Comparison of ENCODE assay signal across 19 mouse cellular contexts in the genomic region with DNA sequence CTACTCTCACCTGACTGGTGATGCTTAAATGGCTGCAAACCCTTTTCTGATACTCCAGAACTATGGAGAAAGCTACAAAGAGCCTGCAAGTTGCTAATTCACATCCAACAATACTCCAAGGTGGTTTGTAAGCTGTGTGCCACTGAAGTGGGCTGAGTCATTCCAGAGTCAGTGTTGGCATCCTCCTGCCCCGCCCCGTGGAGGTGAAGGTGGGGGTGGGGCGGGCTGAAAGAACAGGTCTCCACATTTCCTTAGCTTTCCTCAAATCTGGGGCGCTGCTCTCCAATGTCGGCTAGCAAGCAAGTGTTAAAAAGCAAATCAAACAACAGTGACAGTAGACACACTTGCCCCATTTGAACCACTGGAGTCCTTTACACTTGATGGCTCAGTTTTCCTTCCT.
DNase-seq lines count a peak whose midpoint lies in the region; ATAC-seq and TF ChIP-seq lines count a peak whose summit lies in the region.
"Had no signal": no experiment of that assay in that cellular context is flagged by ENCODE, and none has a peak within 500 bp of the region (broad histone marks: within the 10 kb centered on the region; RNA-seq: fewer than 3 reads in every experiment).

No protein-coding gene starts in this region.

- H3K9ac ChIP-seq in lung, postnatal 0 days (replicated peaks; ENCODE audit: low read depth) = no peak overlapping the region
- H3K9ac ChIP-seq in midbrain, embryonic 16.5 days (ENCODE audit: low read depth, low read length) = no peak overlapping the region
- no peak overlapping the region for H3K9ac ChIP-seq in intestine, embryonic 15.5 days
- H3K9ac ChIP-seq: embryonic facial prominence, embryonic 12.5 days; forebrain, embryonic 13.5 days; forebrain, embryonic 15.5 days; forebrain, postnatal 0 days had no signal

- ATAC-seq in lung, postnatal 0 days = peak; percentile 47
- no peak for ATAC-seq in midbrain, embryonic 16.5 days
- ATAC-seq in intestine, embryonic 15.5 days = no peak
- ATAC-seq: forebrain, embryonic 13.5 days; forebrain, embryonic 15.5 days; forebrain, postnatal 0 days had no signal

- no peak overlapping the region for H3K27ac ChIP-seq in lung, postnatal 0 days (ENCODE audit: low read length)
- peak overlapping the region; percentile 71 for H3K27ac ChIP-seq in midbrain, embryonic 10.5 days (replicated peaks)
- no peak overlapping the region for H3K27ac ChIP-seq in midbrain, embryonic 16.5 days (ENCODE audit: low read length)
- H3K27ac ChIP-seq in intestine, embryonic 15.5 days = no peak overlapping the region
- H3K27ac ChIP-seq: embryonic facial prominence, embryonic 10.5 days; embryonic facial prominence, embryonic 12.5 days; forebrain, embryonic 13.5 days; forebrain, embryonic 15.5 days had no signal

- no peak overlapping the region for H3K4me2 ChIP-seq in lung, postnatal 0 days (replicated peaks; ENCODE audit: low read depth, low read length)
- H3K4me2 ChIP-seq in midbrain, embryonic 16.5 days (ENCODE audit: low read length) = no peak overlapping the region
- H3K4me2 ChIP-seq in intestine, embryonic 15.5 days (replicated peaks) = no peak overlapping the region
- H3K4me2 ChIP-seq: forebrain, embryonic 13.5 days; forebrain, embryonic 15.5 days had no signal

- H3K9me3 ChIP-seq in lung, postnatal 0 days (ENCODE audit: low read length) = no peaks in the 10 kb centered on the region
- H3K9me3 ChIP-seq in midbrain, embryonic 10.5 days (replicated peaks) = no peaks in the 10 kb centered on the region
- H3K9me3 ChIP-seq in midbrain, embryonic 16.5 days (replicated peaks; ENCODE audit: control insufficient read depth, low read length, poor library complexity, severe bottlenecking) = no peaks in the 10 kb centered on the region
- no peaks in the 10 kb centered on the region for H3K9me3 ChIP-seq in intestine, embryonic 15.5 days
- H3K9me3 ChIP-seq: embryonic facial prominence, embryonic 10.5 days; embryonic facial prominence, embryonic 12.5 days; forebrain, embryonic 13.5 days; forebrain, embryonic 15.5 days had no signal

- DNase-seq in lung, postnatal 0 days (ENCODE audit: low spot score) = peak; percentile 53
- no peak for DNase-seq in lung, postnatal 10 days
- DNase-seq in midbrain, embryonic 10.5 days (ENCODE audit: low spot score) = no peak
- peak; percentile 28 for DNase-seq in 3T3-L1 (ENCODE audit: low read depth, low spot score)
- DNase-seq: adrenal gland, adult 2 months; adrenal gland, postnatal 10 days; adrenal gland, postnatal 25 days; cerebellum, adult 11 months; cerebellum, adult 18-20 months; cerebellum, adult 8-10 months; cerebellum, adult 9-11 months; cerebellum, postnatal 14 days; forebrain, postnatal 0 days had no signal

- no peaks in the 10 kb centered on the region for H3K27me3 ChIP-seq in lung, postnatal 0 days (replicated peaks; ENCODE audit: insufficient read depth, low read length)
- H3K27me3 ChIP-seq in midbrain, embryonic 10.5 days (ENCODE audit: low read depth, poor library complexity, severe bottlenecking) = peaks cover 39% of the 10 kb centered on the region
- H3K27me3 ChIP-seq in midbrain, embryonic 16.5 days (ENCODE audit: control insufficient read depth, insufficient read depth, low read depth, low read length) = no peaks in the 10 kb centered on the region
- no peaks in the 10 kb centered on the region for H3K27me3 ChIP-seq in intestine, embryonic 15.5 days (replicated peaks)
- H3K27me3 ChIP-seq: embryonic facial prominence, embryonic 12.5 days; forebrain, embryonic 13.5 days; forebrain, embryonic 15.5 days had no signal

- no peak for TF ChIP-seq CTCF in lung, postnatal 0 days (IDR thresholded peaks at IDR 0.05)

- TF ChIP-seq EP300 in lung, postnatal 0 days (IDR thresholded peaks at IDR 0.05) = peak; percentile 43; the same call in 1 of the 2 replicates

- WGBS in lung, postnatal 0 days = 60% methylated on average over 5 of the region's 5 CpGs
- 70% methylated on average over 5 of the region's 5 CpGs for WGBS in midbrain, embryonic 10.5 days
- WGBS in midbrain, embryonic 16.5 days = 80% methylated on average over 5 of the region's 5 CpGs
- WGBS in intestine, embryonic 15.5 days = 77% methylated on average over 5 of the region's 5 CpGs

- no peaks in the 10 kb centered on the region for H3K36me3 ChIP-seq in lung, postnatal 0 days (ENCODE audit: insufficient read depth, low read length)
- H3K36me3 ChIP-seq in midbrain, embryonic 10.5 days = 0 out of 2 replicates have a peak, but pooled peaks cover 4% of the 10 kb centered on the region
- H3K36me3 ChIP-seq in midbrain, embryonic 16.5 days (ENCODE audit: control insufficient read depth, insufficient read depth, low read length) = no peaks in the 10 kb centered on the region
- H3K36me3 ChIP-seq in intestine, embryonic 15.5 days = no peaks in the 10 kb centered on the region
- H3K36me3 ChIP-seq: embryonic facial prominence, embryonic 10.5 days; embryonic facial prominence, embryonic 12.5 days; forebrain, embryonic 15.5 days had no signal

- peaks cover 9% of the 10 kb centered on the region; the same call in 1 of the 2 replicates for H3K4me1 ChIP-seq in lung, postnatal 0 days (ENCODE audit: insufficient read depth, low read depth, low read length)
- H3K4me1 ChIP-seq in midbrain, embryonic 10.5 days = peaks cover 52% of the 10 kb centered on the region
- H3K4me1 ChIP-seq in midbrain, embryonic 16.5 days (ENCODE audit: control insufficient read depth, insufficient read depth, low read length) = no peaks in the 10 kb centered on the region
- peaks cover 13% of the 10 kb centered on the region for H3K4me1 ChIP-seq in intestine, embryonic 15.5 days (replicated peaks)
- H3K4me1 ChIP-seq: forebrain, embryonic 15.5 days had no signal

- H3K4me3 ChIP-seq in lung, postnatal 0 days (ENCODE audit: low read depth, low read length) = no peak overlapping the region
- H3K4me3 ChIP-seq in midbrain, embryonic 10.5 days = no peak overlapping the region
- H3K4me3 ChIP-seq in midbrain, embryonic 16.5 days (ENCODE audit: low read depth, low read length) = no peak overlapping the region
- no peak overlapping the region for H3K4me3 ChIP-seq in intestine, embryonic 15.5 days (replicated peaks)
- H3K4me3 ChIP-seq: embryonic facial prominence, embryonic 10.5 days; embryonic facial prominence, embryonic 12.5 days; forebrain, embryonic 13.5 days; forebrain, embryonic 15.5 days had no signal

Comparison
In these comparisons a context has a peak if more than half of its experiments do, and no peak if none do; other contexts are left out.
1. DNase-seq: peak in lung, postnatal 0 days (single experiment) and 3T3-L1 (single experiment); none in lung, postnatal 10 days (single experiment) and midbrain, embryonic 10.5 days (single experiment).